Mouse (Mus musculus): ENCODE results near the gene D11Wsu47e.
A peak's percentile ranks its signal among the peaks of the same experiment; 100 is the strongest.
"Not testable (repeated sequence)": the region's sequence is repeated elsewhere in the genome, so short reads cannot be mapped to it uniquely, and the experiment has no call there.

D11Wsu47e gene

DNA sequence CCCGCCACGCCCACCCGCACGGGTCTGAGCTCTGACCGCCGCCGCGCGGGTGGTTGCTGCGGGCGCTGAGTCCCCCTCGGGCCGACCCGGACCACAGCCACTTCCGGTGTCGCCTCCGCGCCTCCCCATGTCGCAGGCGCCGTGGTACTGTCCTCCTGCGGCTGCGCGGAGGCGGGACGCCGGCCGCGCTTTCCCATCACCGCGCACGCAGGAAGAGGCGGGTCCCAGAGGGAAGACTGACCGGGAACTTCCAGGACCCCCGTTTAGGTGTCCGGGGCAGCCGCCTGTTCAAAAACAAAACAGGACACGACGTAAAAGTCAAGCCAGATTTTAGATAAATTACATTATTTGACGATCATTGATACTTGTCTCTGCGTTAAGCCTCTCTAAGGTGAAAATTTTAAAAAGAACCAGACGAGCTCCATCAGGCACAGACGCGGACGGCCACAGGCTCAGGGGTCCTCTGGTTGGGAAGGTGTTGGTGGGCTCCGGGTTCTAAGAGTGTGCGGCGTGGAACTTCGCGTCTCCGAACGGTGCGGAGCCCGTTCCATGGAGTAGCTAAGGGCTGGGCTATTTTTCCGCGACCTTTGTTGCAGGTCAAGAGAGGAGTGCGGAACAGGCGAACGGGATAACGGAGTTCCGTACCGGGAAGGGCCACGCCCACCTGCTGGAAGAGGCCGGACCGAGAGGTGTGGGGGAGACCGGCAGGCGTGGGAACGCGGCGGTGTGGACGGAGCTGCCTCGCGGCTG lies at the start of gene D11Wsu47e, which contains the start of gene Fam104a:
Gene D11Wsu47e, plus strand, starts transcription at position 456 of the 750 bp plus-strand sequence.
Gene Fam104a, minus strand, starts transcription at position 199 of the 750 bp plus-strand sequence.
- peak; percentile 96 to 97 for DNase-seq (ENCODE audit: low spot score in 2 of 2)

DNA sequence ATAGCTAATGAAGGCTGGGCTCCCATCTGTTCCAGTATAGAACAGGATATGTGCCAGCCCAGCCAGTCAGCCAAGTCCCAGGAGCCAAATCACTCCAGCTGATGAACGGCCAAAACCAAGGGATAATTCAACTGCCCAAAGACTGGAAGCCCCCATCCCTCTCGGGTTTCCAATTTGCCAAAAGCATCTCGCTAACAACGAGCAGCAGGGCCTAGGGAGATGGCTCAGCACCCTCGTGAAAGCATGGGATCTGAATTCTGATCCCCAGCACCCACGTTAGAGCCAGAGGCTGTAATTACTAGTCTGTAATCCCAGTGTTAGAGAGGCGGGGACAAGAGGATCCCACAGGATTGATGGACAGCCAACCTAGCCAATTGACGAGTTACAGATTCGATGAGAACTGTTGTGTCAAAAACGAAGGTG lies 49.5 kb upstream of the D11Wsu47e start:
- no peak for DNase-seq (ENCODE audit: low spot score in 2 of 2)

DNA sequence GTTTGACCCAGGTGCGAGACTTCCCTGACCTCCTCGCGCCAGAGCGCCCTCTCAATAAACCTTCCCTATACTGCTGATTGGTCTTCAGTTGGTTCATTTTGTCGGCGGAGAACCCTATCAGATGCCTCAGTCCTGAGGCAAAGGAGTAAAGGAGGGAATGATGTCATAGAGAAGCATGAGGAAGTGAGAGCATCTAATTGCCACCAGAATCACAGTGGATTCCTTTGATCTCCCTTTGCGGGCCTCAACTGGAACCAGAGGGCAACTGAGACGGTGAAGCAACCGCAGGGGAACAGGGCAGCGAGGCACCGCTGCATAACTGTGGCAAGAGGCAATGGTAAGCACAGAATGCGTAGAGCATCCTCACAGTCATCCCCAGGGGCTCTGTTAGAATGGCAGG lies 45.5 kb upstream of the D11Wsu47e start:
- no peak for DNase-seq (ENCODE audit: low spot score in 2 of 2)

GRCm38 (mm10) chr11:113645181-113645580 lies 39.0 kb upstream of the D11Wsu47e start:
- no peak for DNase-seq (ENCODE audit: low spot score in 2 of 2)

GRCm38 (mm10) chr11:113648152-113648551 lies 36.1 kb upstream of the D11Wsu47e start:
- DNase-seq (ENCODE audit: low spot score in 2 of 2): peak; percentile 72 to 84

DNA sequence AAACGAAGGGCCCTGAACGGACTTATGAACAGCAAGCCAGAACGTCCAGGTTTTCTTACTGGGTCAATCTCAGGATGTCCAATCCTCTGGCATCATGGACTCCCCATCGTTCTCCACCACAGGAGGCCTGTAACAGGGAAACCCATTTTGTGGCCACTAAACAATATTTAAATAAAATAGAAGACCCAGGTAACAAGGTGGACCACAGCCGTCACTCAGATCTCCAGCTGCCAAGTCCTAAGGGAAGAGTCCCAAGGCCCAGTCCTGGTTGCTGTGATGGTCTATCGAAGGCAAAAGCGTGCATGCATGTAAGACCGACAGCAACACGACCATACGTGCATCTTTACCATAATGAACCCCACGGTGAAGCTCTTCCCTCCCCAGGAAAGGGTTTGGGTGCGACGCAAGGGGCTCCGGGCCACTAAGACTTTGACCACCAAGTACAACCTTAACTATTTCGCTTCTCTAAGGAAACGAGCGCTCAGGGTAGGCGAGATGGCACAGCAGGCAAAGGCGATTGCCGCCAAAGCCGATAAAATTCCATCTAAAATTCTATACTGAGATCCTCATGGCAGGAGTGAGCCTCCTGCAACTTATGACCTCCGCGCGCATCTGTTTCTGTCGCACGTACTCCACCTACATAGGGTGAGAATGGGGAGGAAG lies 35.4 kb upstream of the D11Wsu47e start, which contains the start of gene Cog1:
Gene Cog1, plus strand, starts transcription at position 480 of the 663 bp plus-strand sequence.
- no peak for DNase-seq (ENCODE audit: low spot score in 2 of 2)

DNA sequence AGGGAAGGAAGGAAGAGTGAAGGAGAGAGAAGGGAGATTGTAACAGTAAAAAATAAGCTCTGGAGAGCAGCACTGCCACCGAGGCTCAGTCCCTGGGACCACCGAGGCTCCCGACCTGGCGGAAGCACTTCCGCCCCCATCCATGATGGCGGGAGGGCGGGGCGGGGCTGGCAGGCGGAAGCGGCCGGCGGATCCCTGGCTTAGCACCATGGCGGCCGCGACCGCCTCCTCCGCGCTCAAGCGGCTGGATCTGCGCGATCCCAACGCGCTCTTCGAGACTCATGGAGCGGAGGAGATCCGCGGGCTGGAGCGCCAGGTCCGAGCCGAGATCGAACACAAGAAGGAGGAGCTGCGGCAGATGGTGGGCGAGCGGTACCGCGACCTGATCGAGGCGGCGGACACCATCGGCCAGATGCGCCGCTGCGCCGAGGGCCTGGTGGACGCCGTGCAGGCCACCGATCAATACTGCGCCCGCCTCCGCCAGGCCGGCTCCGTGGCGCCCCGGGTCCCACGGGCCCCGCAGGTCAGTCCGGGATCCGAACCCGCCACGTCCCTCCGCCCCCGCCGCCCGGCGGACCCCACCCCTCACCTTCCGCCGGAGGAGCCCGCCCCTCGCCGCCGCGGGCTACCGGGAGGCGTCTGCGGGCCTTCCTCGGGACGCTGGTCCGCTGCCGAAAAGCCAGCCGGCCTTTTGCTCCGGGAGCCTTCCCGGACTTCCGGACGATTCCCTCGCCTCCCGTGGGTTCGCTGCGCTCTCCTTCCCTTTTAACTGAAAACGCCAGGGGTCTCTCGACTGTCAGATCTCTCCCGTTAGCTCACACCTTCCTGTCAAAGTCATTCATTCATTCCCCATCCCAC lies 34.6 kb upstream of the D11Wsu47e start, which contains the start of gene Slc39a11:
Gene Slc39a11, minus strand, starts transcription at position 727 of the 858 bp plus-strand sequence.
- DNase-seq (ENCODE audit: low spot score in 2 of 2): peak; percentile 56 to 63

DNA sequence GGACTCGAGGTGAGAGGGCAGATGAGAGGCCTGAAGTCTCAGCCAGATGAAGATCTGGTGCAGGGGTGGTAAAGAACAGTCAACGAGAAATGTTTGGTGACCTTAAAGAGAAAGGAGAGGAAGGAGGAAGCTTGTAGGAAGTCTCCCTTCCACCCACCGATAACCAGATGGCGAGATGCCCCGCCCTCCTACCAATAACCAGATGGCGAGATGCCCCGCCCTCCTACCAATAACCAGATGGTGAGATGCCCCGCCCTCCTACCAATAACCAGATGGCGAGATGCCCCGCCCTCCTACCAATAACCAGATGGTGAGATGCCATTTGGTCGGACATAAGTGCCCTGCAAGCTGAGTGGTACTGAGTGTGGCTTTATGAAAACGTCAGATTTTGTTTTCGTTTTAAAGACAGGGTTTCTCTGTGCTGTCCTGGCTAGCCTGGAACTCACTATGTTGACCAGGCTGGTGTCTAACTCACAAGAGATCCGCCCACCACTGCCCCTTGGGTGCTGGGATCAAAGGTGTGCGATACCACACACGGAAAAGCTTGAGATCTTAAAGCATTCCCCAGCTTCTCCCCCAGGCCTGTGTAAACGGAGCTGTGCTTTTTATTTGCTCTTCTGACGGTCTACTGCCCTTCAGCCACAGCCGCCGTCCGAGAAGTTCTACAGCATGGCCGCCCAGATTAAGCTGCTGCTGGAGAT lies 32.9 kb upstream of the D11Wsu47e start:
- peak in 1 of 2 experiments; percentile 28 for DNase-seq (ENCODE audit: low spot score in 2 of 2)

GRCm38 (mm10) chr11:113651907-113652273 lies 32.3 kb upstream of the D11Wsu47e start:
- no peak for DNase-seq (ENCODE audit: low spot score in 2 of 2)

DNA sequence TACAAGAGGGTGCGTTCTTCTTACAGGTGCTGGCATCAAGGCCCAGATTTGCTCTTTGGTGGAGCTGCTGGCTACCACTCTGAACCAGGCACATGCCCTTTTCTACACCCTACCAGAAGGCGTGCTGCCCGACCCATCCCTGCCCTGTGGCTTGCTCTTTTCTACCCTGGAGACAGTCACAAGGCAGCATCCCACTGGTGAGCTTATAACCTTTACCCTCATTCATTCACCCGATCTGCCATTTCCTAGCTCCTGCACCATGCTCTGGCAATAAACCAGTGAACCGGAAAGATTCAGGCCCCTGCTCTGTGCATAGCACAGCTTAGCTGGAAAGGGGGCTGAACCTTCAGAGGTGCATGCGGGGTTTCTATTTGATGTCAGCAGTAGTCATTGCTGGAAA lies 31.7 kb upstream of the D11Wsu47e start:
- DNase-seq (ENCODE audit: low spot score in 2 of 2): no peak

DNA sequence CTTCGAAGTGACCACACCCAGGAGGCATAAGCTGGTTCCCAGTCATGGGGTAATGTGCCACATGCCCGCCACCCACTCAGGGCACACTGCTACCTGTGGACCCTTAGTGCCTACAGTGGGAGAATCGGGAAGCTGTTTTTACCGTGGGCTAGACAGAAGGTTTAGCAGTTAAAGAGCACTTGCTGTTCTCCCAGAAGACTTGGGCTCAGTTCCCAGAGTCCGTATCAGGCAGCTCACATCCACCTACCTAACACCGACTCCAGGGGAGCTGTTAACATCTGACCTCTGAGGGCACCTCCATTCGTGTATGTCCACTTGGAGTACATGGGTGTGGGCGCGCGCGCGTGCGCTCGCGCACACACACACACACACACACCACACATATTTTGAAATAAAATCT lies 30.1 kb upstream of the D11Wsu47e start:
- DNase-seq (ENCODE audit: low spot score in 2 of 2): no peak

DNA sequence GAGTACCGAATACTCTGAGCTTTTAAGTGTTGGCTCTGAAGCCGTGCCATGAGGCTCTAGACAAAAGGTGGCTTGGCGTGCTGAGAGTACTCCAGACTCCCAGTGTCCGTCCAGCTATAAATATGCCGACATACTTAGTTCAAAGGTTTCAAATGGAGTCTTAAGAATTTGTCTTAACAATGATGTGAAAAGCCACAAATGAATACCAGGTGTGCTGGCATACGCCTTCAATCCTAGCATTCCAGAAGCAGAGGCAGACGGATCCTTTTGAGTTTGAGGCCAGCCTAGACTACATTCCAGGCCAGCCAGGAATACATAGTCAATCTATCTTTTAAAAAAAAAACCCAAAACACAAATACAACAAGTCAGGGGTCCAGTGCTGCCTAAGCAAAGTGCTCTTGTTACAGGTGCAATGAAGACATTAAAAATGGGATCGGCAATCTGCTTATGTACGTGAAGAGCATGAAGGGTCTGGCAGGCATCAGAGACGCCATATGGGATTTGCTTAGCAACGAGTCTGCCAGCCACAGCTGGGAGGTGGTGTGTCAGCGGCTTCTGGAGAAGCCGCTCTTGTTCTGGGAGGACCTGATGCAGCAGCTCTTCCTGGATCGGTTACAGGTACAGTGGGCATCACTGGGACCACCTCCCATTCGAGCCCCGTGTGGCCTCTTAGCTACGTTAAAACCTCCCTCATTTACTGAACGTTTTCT lies 29.5 kb upstream of the D11Wsu47e start:
- no peak for DNase-seq (ENCODE audit: low spot score in 2 of 2)

DNA sequence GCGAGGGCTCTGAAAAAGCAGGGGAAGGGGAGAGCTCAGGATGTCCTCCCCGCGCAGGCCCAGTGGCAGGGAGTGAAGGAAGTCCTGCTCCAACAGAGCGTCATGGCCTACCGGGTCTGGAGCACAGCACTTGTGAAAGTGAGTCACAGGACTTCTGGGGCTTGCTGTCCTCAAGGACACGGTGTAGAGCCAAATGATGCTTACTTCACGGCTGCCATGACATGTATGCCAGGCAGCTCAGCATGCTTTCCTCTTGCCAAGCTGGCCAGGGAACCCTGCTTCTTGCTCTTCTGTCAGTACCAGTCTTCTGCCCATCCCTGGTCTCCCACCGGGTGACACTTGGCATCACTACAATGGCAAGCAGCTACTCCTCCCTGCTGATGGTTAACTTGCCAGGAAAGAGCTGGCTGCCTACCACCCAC lies 27.7 kb upstream of the D11Wsu47e start:
- DNase-seq (ENCODE audit: low spot score in 2 of 2): no peak

DNA sequence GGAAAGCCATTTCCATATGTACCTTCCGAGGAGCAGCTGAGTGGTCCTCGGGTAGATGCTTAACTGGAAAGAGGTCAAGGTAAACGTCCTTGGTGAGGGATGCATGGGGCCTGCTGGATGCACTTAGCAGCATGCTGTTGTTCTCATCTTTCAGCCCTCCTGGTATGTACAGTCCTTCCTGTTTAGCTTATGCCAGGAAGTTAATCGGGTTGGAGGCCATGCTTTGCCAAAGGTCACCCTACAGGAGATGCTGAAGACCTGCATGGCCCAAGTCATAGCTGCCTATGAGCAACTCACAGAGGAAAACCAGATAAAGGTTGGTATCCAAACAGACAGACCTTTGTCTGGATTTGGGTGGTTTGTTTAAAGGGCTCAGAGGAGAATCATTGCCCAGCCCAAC lies 27.0 kb upstream of the D11Wsu47e start:
- no peak for DNase-seq (ENCODE audit: low spot score in 2 of 2)

DNA sequence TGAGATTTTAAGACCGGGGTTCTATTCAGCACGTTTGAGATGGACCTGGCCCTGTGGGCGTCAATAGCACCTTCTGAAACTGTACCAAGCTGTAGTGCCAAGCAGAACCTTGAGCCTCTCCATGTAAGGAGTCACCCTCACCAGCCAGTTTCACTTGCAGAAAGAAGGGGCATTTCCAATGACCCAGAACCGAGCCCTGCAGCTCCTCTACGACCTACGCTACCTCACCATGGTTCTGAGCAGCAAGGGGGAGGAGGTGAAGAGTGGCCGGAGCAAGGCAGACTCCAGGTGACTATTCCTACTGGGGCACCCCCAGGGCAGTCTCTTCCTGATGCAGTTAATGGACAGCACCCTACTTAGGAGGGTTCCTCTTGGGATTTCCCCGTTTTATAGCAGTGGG lies 25.9 kb upstream of the D11Wsu47e start:
- no peak for DNase-seq (ENCODE audit: low spot score in 2 of 2)

DNA sequence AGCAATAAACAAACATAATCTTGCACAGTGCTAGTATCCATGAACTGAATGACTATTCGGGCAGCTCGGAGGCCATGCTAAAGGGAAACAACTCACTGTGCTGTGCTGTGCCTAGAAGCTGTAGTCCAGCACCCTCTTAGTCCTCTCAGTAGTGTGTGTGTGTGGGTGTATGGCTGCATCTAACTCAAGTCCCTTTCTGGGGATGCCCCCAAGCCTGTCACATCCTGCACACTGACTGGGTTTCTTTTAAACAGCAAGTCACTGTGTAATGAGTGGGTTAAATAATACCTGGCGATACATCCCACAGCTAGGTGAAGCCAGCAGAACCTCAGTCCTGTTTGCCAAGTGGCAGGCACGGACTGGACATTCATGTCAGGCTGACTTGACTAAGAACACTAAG lies 25.4 kb upstream of the D11Wsu47e start:
- no peak for DNase-seq (ENCODE audit: low spot score in 2 of 2)

DNA sequence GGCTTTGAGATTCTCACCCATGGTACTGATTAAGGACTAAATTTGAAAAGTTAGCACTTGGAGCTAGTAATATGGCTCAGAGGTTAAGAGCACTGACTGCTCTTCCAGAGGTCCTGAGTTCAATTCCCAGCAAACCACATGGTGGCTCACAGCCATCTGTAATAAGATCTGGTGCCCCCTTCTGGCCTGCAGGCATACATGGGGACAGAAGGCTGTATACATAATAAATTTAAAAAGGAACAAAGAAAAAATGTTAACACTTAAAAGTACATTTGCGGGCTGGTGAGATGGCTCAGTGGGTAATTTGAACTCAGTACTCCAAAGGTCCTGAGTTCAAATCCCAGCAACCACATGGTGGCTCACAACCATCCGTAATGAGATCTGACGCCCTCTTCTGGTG lies 24.0 kb upstream of the D11Wsu47e start:
- not testable (repeated sequence) for DNase-seq (ENCODE audit: low spot score in 2 of 2)

DNA sequence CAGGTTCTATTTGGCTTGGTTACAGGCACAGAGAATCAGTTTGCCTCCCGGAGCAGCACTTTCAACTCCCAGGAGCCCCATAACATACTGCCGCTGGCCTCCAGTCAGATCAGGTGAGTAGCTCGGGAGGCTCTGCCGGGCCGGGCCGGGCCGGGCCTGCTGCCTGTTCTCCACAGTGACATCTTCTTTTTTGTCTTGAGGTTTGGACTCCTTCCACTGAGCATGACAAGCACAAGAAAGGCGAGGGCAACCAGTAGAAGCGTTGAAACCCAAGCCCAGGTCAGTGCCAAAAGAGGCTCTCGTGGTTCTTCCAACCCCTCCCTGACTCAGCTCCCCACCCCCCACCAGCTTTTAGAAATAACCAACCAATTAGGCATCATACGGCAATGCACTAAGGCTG lies 23.3 kb upstream of the D11Wsu47e start:
- DNase-seq (ENCODE audit: low spot score in 2 of 2): no peak

GRCm38 (mm10) chr11:113661835-113662351 lies 22.3 kb upstream of the D11Wsu47e start:
- DNase-seq (ENCODE audit: low spot score in 2 of 2): no peak

GRCm38 (mm10) chr11:113664279-113664678 lies 19.9 kb upstream of the D11Wsu47e start:
- DNase-seq (ENCODE audit: low spot score in 2 of 2): no peak

All from spleen, postnatal 36 days (tissue).